Mouse (Mus musculus) ES-Bruce4 (cell line): ENCODE data around the gene Kcng1.

Source experiments
- CTCF ChIP-seq: IDR thresholded peaks from one replicate; pipeline ENCODE4 v1.8.1; 2011; ENCODE audit warnings: low read depth, low read length
- EP300 ChIP-seq: IDR thresholded peaks from 2 replicates; pipeline ENCODE4 v1.6.1; 2011; ENCODE audit warnings: low read depth, low read length; ENCODE audit not compliant: insufficient read depth

- TF ChIP-seq CTCF (no peak), EP300 (no peak)
Observed at GRCm38 (mm10) chr2:168245571-168245970, 36.0 kb downstream of the Kcng1 start.
